Mouse (Mus musculus) hindbrain, embryonic 10.5 days (tissue): ENCODE data around the gene Erc2. TPM values are rescaled to one million over a fixed set of nuclear protein-coding genes. Genes with fewer than 3 reads are reported as not detected.
A peak's percentile ranks its signal among the peaks of the same experiment; 100 is the strongest.

Experiments
- DNase-seq: peaks from one replicate; pipeline ENCODE4 v3.0.0-alpha.2; 2017; ENCODE audit warnings: low spot score
- H3K27ac ChIP-seq: fragments of 300-500 bp; sonication (generic); 2 replicates; pipeline ENCODE4 v1.5.1; 2016; ENCODE audit warnings: mild to moderate bottlenecking, moderate library complexity
- H3K27me3 ChIP-seq: fragments of 300-500 bp; sonication (generic); 2 replicates; pipeline ENCODE4 v1.6.1; 2016; ENCODE audit warnings: mild to moderate bottlenecking; ENCODE audit not compliant: poor library complexity, insufficient read depth, severe bottlenecking
- H3K36me3 ChIP-seq: fragments of 300-500 bp; sonication (generic); 2 replicates; pipeline ENCODE4 v1.6.1; 2016; ENCODE audit warnings: mild to moderate bottlenecking, moderate library complexity
- H3K4me1 ChIP-seq: fragments of 300-500 bp; sonication (generic); replicated peaks from 2 replicates; pipeline ENCODE4 v1.6.1; 2016; ENCODE audit warnings: mild to moderate bottlenecking
- H3K4me3 ChIP-seq: fragments of 300-500 bp; sonication (generic); 2 replicates; pipeline ENCODE4 v1.5.1; 2016; ENCODE audit warnings: mild to moderate bottlenecking, moderate library complexity
- H3K9me3 ChIP-seq: fragments of 300-500 bp; sonication (generic); 2 replicates; pipeline ENCODE4 v1.6.1; 2016; ENCODE audit warnings: mild to moderate bottlenecking, moderate library complexity
- WGBS: fragments of 180-500 bp; shearing (Covaris S2); methylation state at CpG from one replicate; pipeline ENCODE4 v1.1.7; 2016; 5-methylcytosine and 5-hydroxymethylcytosine counted together
- polyA plus RNA-seq: library from polyadenylated mRNA; unstranded; fragments of >200 nt; fragmentation: Nextera tagmentation; extraction: Ambion mirVana; gene quantifications from 2 replicates; pipeline ENCODE4 v1.2.1, GENCODE M21; 2016

The Erc2 gene
- polyA plus RNA-seq, 1 experiment from 2014 or later = 15.3 TPM

DNA sequence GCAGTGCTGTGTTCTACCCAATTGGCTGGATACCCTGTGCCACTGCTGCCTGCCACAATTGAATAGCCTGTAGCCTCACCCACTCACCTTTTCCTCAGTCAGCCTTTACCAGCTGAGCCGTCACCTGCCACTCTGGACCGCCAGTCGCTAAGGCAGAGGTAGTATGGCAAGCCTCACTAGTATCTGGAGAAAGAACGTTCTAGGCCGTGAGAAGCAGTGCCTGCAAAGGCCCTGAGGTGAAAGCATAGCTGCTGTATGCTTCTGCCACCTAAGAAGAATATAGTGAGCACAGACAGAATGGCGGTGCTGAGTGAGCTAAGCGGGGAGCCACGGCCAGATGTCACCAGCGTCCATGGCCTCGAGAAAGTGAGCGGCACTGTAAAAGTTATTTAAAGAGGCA is 798.4 kb downstream of the Erc2 start:
- DNase-seq = peak; percentile 1
- Histone ChIP-seq H3K4me1 (peaks cover 16% of the 10 kb centered on the region), H3K27ac (no peak overlapping the region), H3K27me3 (peaks cover 6% of the 10 kb centered on the region; the same call in 1 of the 2 replicates), H3K4me3 (no peak overlapping the region), H3K36me3 (no peaks in the 10 kb centered on the region), H3K9me3 (no peaks in the 10 kb centered on the region)
- WGBS = 88% methylated on average over 11 of the region's 11 CpGs

DNA sequence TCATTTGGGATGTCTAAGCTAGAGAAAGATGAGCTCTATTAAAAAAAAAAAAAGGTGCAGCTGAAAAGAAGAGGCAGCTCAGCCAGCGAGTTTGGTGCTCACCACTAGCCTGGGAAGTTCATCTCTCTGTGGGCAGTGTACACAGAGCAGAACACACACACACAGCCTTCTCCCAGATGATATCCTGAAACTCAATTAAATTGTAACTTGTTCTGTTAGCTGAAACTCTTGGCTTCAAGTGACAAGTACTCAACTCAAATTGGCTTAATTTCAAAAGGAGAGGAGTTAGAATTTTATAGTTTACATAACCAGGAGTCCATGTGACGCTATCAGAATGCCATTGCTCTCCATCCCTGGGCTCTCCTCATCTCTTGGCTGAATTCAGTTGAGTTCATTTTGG is 804.4 kb downstream of the Erc2 start:
- H3K27me3 ChIP-seq = no peaks in the 10 kb centered on the region
- 83% methylated on average over 2 of the region's 2 CpGs for WGBS
- no peak for DNase-seq
- no peak overlapping the region for H3K27ac ChIP-seq
- no peak overlapping the region for H3K4me3 ChIP-seq
- H3K36me3 ChIP-seq = no peaks in the 10 kb centered on the region
- no peaks in the 10 kb centered on the region for H3K9me3 ChIP-seq
- H3K4me1 ChIP-seq = no peaks in the 10 kb centered on the region

DNA sequence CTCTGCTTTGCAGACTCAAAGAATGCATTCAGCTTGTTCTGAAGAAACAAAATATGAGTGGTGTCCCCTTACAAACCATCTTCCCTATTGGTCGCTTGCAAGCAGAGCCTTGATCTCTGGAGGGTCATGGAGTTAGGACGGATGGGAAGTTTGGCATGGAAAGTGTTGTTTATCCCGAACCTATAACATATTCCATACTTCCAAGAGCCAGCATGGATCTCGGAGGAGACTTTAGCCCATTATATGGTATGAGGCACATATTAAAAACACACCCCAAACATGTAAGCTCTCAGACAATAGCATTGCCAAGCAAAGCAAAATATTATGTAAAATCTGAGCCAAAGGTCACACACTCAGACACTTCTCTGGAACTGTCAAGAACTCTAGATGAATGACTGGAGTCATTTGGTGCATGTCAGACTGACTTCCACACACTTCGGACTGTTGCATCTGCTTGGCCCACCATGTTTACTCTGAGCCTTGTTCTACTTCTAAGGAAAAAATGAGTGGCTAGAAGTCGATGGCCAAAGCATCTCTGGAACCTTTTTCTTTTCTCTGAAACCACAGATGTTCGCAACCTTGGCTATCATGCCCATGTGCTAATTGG is 809.6 kb downstream of the Erc2 start:
- H3K27ac ChIP-seq = no peak overlapping the region
- H3K36me3 ChIP-seq = no peaks in the 10 kb centered on the region
- H3K4me1 ChIP-seq = no peaks in the 10 kb centered on the region
- WGBS = 92% methylated on average over 7 of the region's 7 CpGs
- DNase-seq = no peak
- H3K9me3 ChIP-seq = no peaks in the 10 kb centered on the region
- H3K4me3 ChIP-seq = no peak overlapping the region
- no peaks in the 10 kb centered on the region; the same call in 1 of the 2 replicates for H3K27me3 ChIP-seq

DNA sequence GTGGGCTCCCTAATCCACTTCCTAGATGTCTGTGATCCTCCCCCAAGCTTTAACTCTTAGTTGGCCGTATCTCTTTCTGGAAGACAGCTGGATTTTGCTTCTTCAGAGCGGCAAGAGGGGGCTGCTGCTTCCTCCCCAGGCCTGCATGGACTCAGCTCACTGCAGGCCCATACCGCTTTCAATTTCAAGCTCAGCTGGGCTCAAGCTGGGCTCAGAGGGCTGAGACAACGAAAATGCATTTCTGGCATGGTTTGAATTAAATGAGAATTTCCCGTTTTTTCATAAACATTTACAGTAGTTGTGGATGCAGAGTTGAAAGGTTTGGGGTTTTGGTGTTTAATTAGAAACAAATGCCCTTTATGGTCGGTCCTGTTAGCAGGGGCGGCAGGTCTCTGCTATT is 812.8 kb downstream of the Erc2 start:
- DNase-seq = no peak
- WGBS = 69% methylated on average over 7 of the region's 7 CpGs
- Histone ChIP-seq H3K9me3 (no peaks in the 10 kb centered on the region), H3K27me3 (peaks cover 2% of the 10 kb centered on the region), H3K27ac (no peak overlapping the region), H3K4me3 (no peak overlapping the region), H3K4me1 (no peaks in the 10 kb centered on the region), H3K36me3 (no peaks in the 10 kb centered on the region)

DNA sequence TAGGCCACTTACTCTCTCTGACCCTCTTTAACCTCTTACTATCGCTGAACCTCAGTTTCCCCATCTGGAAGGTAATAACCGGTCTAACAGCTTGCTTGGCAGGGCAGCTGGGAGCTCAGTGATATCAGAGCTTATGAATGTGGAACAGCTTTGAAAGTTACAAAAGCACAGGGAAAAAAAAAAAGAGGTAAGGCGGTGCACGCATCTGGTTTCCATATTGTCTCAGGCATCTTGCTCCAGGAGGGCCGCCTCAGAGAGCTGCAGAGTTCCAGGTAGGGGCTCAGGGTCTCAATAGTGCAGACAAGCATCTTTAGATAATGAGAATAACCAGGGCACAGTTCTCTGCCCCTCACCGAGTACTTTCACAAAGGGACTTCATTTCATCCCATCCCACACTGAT is 816.9 kb downstream of the Erc2 start:
- no peaks in the 10 kb centered on the region for H3K36me3 ChIP-seq
- no peak overlapping the region for H3K4me3 ChIP-seq
- H3K9me3 ChIP-seq = no peaks in the 10 kb centered on the region
- 77% methylated on average over 6 of the region's 6 CpGs for WGBS
- H3K4me1 ChIP-seq = peaks cover 29% of the 10 kb centered on the region
- no peak overlapping the region for H3K27ac ChIP-seq
- H3K27me3 ChIP-seq = peaks cover 34% of the 10 kb centered on the region
- DNase-seq = no peak

DNA sequence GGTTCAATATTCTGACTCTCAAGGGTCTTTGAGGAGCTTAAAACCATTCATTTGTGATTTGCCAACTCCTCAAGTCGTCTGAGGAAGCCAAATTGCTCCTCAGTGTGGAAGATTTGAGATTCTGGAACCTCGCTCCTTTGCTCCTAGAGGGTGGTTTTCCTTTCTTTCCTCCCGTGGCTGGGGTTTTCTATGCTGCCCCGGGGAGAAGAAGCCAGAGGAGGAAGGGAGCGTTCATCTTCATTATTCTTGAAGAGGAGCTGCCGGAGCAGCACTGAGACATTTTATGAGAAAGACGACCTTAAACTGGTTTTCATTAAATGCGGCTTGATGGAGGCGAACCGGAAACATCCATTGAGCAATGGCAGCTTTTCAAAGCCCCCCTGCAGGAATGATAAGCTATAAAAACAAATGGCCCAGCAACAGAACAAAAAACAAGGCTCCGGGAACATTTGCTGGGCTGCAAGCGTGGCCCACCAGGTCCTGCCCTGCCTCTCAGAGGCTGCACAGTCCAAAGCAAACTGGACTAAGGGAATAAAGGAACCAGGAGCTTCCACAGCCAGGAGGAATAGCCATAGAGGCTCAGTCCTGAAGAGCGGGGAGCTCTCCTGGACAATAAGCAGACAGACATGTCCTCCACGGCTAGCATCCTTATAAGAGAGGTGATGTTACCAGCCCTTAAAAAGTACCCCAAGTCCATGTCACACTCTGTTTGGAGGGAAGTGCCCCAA is 819.2 kb downstream of the Erc2 start:
- Histone ChIP-seq H3K4me3 (no peak overlapping the region), H3K27ac (0 out of 2 replicates have a peak overlapping the region, but pooled peaks have one; percentile 8), H3K9me3 (0 out of 2 replicates have a peak, but pooled peaks cover 2% of the 10 kb centered on the region), H3K4me1 (peaks cover 35% of the 10 kb centered on the region), H3K36me3 (no peaks in the 10 kb centered on the region), H3K27me3 (peaks cover 55% of the 10 kb centered on the region)
- WGBS = 29% methylated on average over 14 of the region's 14 CpGs
- no peak for DNase-seq

DNA sequence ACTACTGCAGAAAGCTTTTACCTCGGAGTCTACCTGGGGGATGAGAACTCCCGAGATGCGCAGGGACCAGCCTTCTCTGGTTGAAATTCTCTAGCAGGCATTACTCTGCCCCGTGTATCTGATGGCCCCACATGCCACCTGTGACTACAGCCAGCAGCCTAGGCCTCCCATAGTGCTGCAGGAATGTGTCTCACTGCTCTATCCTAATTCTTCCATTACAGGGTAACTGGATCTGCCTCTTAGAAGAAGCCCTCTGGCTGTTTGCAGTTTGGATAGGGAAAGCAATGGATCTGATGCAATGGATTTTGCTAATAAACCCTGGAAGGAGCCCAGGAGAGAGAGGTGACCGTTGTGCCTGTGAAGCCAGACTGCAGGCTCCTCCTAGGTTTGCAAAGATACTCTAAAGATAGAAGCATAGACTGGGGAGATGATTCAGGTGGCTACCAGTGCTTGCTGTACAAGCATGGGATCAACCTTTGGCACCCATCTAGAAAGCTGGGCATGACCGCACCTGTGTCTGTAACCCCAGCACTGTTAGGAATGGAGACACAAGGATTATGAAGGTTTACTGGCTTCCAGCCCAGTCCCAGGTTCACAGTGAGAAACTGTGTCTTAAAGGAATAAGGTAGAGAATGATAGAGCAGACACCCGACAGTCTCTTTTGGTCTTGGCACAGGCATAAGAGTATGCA is 821.2 kb downstream of the Erc2 start:
- Histone ChIP-seq H3K9me3 (peaks cover 5% of the 10 kb centered on the region; the same call in 1 of the 2 replicates), H3K4me3 (no peak overlapping the region), H3K27me3 (peaks cover 75% of the 10 kb centered on the region), H3K27ac (no peak overlapping the region), H3K36me3 (no peaks in the 10 kb centered on the region), H3K4me1 (peaks cover 39% of the 10 kb centered on the region)
- DNase-seq = no peak
- 81% methylated on average over 7 of the region's 7 CpGs for WGBS

DNA sequence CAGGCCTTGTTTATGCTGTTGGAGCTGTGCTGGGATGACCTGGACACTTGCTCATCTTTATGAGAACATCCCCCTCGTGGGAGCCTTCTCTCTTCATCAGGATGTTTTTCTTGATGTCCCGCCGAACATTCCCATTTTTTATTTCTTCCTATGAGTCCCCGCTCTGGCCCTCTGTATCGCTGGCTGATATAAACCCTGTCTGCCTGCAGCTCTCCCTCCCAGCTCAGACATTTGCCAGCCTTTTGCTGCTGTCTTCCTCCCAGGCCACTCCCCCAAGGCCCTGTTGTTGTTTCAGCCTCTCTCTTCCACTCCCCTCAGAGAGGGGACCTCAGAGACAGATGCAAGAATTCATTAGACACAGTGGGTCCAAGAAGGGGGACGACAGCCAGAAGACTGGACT is 823.5 kb downstream of the Erc2 start:
- peaks cover 5% of the 10 kb centered on the region; the same call in 1 of the 2 replicates for H3K9me3 ChIP-seq
- DNase-seq = no peak
- no peak overlapping the region for H3K27ac ChIP-seq
- peaks cover 85% of the 10 kb centered on the region for H3K27me3 ChIP-seq
- peaks cover 61% of the 10 kb centered on the region for H3K4me1 ChIP-seq
- 68% methylated on average over 6 of the region's 6 CpGs for WGBS
- H3K36me3 ChIP-seq = no peaks in the 10 kb centered on the region
- H3K4me3 ChIP-seq = no peak overlapping the region

DNA sequence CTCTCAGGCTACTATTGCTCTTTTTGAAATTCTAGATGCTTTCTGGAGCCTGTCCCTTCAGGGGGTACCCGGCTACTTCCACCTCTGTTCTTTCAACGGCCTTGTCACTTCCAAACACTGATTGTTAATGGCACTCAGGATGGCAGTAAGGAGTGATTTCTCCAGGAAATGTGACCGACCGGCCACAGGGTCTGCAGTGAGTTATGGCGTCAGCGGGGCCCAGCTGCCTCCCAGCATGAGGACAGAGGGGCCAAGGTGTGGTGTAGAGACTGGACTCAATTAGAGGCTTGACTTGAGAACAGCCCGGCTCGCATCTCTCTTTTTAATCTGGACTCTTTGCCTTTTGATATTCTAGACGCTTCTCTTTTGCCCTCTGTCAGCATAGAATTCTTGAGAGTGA is 829.5 kb downstream of the Erc2 start:
- H3K4me1 ChIP-seq = peaks cover 51% of the 10 kb centered on the region
- no peaks in the 10 kb centered on the region for H3K36me3 ChIP-seq
- 54% methylated on average over 9 of the region's 9 CpGs for WGBS
- H3K27me3 ChIP-seq = peaks cover 78% of the 10 kb centered on the region
- H3K27ac ChIP-seq = peak overlapping the region; percentile 81
- H3K9me3 ChIP-seq = peaks cover under 1% of the 10 kb centered on the region; the same call in 1 of the 2 replicates
- peak; percentile 51 for DNase-seq
- no peak overlapping the region for H3K4me3 ChIP-seq

DNA sequence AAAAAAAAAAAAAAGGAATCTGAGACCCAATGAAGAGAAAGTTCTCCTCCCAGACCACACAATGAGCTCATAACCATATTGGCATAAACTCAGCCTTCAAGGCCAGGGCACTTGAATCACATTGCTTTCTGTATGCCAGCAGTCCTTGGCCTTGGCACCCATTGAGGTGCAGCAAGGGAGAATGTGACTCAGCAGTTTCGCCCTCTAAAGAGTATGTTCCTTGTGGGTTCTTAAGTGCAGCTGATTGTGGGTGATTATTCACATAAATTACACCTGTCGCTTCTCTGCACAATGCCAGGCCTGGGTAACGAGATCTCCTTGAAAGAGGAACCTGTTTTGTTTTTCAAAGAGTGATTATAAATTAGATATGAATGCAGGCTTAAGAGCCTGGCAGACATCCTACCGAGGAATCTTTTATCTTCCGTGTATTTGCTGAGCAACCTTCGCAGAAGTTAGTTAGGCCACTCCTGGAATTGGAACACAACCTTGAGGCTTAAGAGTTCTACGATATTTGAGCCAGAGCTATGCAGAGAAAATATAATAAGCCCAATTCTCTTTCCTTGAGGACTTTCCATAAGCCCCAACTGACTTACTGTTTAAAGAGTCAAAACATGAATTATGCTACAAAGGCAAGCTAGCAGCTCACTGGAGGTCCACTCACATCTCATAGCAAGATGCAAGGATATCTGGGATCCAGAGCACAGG is 834.3 kb downstream of the Erc2 start:
- peaks cover 59% of the 10 kb centered on the region for H3K27me3 ChIP-seq
- no peaks in the 10 kb centered on the region for H3K9me3 ChIP-seq
- H3K4me3 ChIP-seq = no peak overlapping the region
- no peaks in the 10 kb centered on the region for H3K36me3 ChIP-seq
- no peak for DNase-seq
- peaks cover 15% of the 10 kb centered on the region for H3K4me1 ChIP-seq
- H3K27ac ChIP-seq = no peak overlapping the region
- WGBS = 89% methylated on average over 7 of the region's 7 CpGs

DNA sequence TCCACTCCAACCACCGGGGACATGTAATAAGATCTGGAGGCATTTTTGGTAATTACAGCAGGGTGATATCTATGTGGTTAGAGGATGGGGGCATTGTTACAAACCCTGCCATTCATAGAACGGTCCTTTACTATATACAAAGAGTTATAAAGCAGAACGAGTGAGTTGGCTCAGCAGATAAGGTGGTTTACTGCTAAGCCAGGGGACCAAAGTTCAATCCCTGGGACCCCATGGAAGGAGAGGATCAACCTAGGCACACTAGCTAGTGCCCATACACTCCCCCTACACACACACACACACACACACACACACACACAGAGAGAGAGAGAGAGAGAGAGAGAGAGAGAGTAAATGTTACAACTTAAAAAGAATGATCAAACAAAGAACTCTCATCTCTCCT is 835.2 kb downstream of the Erc2 start:
- H3K27ac ChIP-seq = no peak overlapping the region
- no peaks in the 10 kb centered on the region for H3K36me3 ChIP-seq
- 62% methylated on average over 3 of the region's 3 CpGs for WGBS
- H3K27me3 ChIP-seq = peaks cover 54% of the 10 kb centered on the region
- no peak overlapping the region for H3K4me3 ChIP-seq
- H3K4me1 ChIP-seq = peaks cover 6% of the 10 kb centered on the region
- DNase-seq = no peak
- no peaks in the 10 kb centered on the region for H3K9me3 ChIP-seq

DNA sequence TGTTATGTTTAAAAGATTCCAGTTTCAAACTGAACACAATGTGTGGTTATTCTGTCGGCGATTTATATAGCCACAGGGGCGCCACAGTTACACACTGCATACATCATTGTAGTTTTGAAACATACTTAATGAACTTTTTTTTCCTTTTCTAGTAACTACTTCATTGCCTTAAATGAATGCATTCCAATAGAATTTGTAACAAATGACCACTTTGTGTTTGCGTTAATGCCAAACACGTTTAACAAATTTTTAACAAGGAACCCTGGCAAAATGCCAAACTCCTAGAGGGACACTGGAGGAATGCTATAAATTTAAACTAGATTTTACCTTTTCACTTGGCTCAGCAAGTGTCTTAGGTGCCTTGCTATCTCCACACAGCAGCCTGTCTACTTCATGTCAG is 845.7 kb downstream of the Erc2 start:
- H3K4me1 ChIP-seq = peaks cover 19% of the 10 kb centered on the region
- H3K36me3 ChIP-seq = no peaks in the 10 kb centered on the region
- no peak for DNase-seq
- H3K4me3 ChIP-seq = no peak overlapping the region
- H3K27ac ChIP-seq = no peak overlapping the region
- no peaks in the 10 kb centered on the region; the same call in 1 of the 2 replicates for H3K27me3 ChIP-seq
- H3K9me3 ChIP-seq = no peaks in the 10 kb centered on the region
- WGBS = 91% methylated on average over 5 of the region's 5 CpGs
